Mouse (Mus musculus): ENCODE data around the gene Rhox2h. TPM values are rescaled to one million over a fixed set of nuclear protein-coding genes. Genes with fewer than 3 reads are reported as not detected.
"Not testable (repeated sequence)": the region's sequence is repeated elsewhere in the genome, so short reads cannot be mapped to it uniquely, and the experiment has no call there.

The Rhox2h gene
- polyA plus RNA-seq (2012; ENCODE audit: insufficient read depth, low replicate concordance): not detected in 2 replicates

DNA sequence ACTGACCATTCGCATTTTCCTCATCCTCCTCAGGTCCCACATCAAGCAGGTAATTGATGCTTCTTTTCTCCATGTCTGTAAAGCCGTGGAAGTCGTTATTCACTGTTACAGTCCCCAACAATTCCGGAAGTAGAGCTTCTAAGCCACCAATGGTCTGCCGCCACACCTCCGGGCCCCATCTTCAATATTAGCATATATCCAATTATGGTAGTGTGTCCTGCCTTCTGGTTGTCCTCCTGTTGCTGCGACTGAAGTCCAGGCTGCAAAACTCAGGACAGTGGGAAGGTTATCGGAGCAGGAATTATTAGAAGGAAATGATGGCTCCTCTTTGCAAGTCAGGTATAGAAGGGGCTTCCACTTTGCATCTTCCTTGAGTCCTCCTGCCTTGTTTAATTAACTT is at the start of gene Rhox2h:
TSS of gene Rhox2h (minus strand) at position 101 of the 400 bp plus-strand sequence.
- not testable (repeated sequence) for H3K27me3 ChIP-seq (replicated peaks); H3K9me3 ChIP-seq; H3K4me3 ChIP-seq (replicated peaks); H3K36me3 ChIP-seq (replicated peaks; ENCODE audit: low read length); H3K4me1 ChIP-seq

DNA sequence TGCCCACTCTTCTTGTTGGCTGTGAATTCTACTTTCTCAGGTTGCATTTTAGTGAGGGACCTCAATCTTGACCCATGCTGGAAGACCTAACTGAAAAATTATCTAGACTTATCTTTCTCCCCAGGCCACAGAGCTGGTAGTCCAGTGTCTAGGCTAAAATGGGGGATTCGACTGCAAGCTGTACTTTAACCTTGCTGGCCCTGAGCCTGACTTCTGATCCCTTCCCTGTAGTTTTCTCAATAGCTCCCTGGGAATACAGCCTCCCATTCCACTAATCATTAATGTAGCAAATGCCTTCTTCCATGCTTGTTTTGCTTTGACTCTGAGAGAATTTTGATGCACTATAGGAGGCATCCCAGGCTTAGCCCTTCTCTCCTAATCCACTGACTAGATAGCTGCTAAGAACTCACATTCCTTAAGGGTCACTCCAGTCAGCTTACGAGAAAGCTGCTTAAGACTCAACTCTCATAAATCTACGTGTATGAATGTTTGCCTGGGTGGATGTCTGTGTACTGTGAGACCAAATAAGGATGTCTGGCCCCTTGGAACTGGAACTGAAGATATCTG is 28.8 kb upstream of the Rhox2h start:
- Histone ChIP-seq H3K4me1 (no peaks in the 10 kb centered on the region), H3K36me3 (replicated peaks; ENCODE audit: low read length) (no peaks in the 10 kb centered on the region), H3K9me3 (peaks cover 6% of the 10 kb centered on the region), H3K27me3 (replicated peaks) (peaks cover 14% of the 10 kb centered on the region), H3K4me3 (replicated peaks) (no peak overlapping the region)
- TF ChIP-seq FLI1 (IDR thresholded peaks at IDR 0.05; ENCODE audit: low read length) (no peak), GATA1 (IDR thresholded peaks at IDR 0.05; ENCODE audit: borderline replicate concordance, low read length) (no peak)

DNA sequence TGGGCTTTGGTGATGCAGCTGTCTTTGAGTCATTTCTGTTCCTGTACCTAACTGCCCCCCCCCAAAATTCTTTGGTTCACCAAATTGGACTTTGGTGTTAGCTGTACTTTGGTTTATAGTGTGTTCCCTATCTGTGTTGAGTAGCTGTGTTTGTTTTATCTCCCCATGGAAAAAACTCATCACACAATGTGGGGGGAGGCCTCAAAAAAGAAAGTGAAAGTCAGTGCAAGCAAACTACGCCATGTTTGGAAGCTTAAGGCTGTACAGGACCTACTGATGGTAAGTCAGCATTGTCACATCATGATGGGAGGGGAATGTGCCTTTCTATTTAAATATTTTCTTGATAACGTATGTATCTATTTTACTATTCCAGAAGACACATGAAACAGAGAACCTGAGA is 19.2 kb upstream of the Rhox2h start:
- Histone ChIP-seq H3K27me3 (replicated peaks) (peaks cover 16% of the 10 kb centered on the region), H3K9me3 (no peaks in the 10 kb centered on the region), H3K4me1 (no peaks in the 10 kb centered on the region), H3K36me3 (replicated peaks; ENCODE audit: low read length) (no peaks in the 10 kb centered on the region), H3K4me3 (replicated peaks) (no peak overlapping the region)
- no peak for TF ChIP-seq GATA1 (IDR thresholded peaks at IDR 0.05; ENCODE audit: borderline replicate concordance, low read length)
- no peak for TF ChIP-seq FLI1 (IDR thresholded peaks at IDR 0.05; ENCODE audit: low read length)

DNA sequence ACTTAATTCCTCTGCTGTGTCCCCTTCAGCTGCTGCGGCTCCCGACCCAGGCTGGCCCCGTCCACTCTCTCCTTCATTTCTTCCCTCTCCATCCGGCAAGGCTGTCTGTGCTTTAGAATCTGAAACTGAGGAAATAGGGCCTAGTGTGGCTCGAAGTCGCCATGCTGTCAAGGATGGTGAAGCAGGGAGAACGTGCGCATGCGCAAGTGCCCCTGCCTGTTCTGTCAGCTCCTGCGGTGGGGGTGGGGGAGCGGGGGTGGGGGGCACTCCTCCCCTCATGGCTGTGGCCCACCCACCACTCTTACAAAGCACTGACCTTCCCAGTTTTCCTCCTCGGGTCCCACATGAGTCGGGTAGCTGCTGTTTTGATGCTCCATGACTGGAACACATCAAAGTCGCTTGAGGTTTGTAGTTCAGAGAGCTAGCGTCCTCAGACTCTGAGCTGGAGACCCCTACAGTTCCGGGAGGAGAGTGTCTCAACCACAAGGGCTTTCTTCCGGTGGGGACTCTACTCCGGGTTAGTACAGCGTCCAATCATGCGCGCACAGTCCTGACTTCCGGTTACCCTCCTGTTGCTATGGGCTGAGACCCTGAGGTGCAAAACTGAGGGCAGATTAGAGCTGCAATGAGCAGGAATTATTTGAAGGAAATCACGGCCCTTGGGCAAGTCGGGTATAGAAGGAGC is 10.1 kb upstream of the Rhox2h start:
- H3K27me3 ChIP-seq (replicated peaks): peaks cover 24% of the 10 kb centered on the region
- peaks cover 36% of the 10 kb centered on the region for H3K9me3 ChIP-seq
- no peaks in the 10 kb centered on the region for H3K4me1 ChIP-seq
- TF ChIP-seq GATA1 (IDR thresholded peaks at IDR 0.05; ENCODE audit: borderline replicate concordance, low read length) (no peak), FLI1 (IDR thresholded peaks at IDR 0.05; ENCODE audit: low read length) (no peak)
- no peak overlapping the region for H3K4me3 ChIP-seq (replicated peaks)
- H3K36me3 ChIP-seq (replicated peaks; ENCODE audit: low read length): no peaks in the 10 kb centered on the region

DNA sequence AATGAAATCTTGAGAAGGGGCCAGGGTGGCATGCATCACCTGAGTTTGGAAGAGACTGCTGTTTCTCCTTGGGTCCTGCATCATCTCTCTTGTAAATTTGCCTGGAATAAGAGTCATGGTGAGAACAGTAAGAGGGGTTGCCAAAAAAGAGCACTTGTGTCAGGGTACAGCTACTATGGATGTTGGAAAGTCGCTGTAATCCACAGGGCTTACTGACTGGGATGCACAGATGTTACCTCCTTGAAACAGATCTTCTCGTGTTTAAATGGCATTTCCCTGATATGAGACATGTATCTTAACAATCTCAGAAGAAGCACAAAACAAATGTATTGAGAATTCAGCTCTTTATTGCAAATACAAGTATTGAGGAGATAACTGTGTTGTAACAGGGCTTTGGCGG is 4.4 kb downstream of the Rhox2h start, which contains the start of gene Rhox3h:
TSS of gene Rhox3h (minus strand) at position 101 of the 400 bp plus-strand sequence.
- H3K36me3 ChIP-seq (replicated peaks; ENCODE audit: low read length); H3K9me3 ChIP-seq; H3K4me3 ChIP-seq (replicated peaks); H3K4me1 ChIP-seq; H3K27me3 ChIP-seq (replicated peaks): not testable (repeated sequence)

DNA sequence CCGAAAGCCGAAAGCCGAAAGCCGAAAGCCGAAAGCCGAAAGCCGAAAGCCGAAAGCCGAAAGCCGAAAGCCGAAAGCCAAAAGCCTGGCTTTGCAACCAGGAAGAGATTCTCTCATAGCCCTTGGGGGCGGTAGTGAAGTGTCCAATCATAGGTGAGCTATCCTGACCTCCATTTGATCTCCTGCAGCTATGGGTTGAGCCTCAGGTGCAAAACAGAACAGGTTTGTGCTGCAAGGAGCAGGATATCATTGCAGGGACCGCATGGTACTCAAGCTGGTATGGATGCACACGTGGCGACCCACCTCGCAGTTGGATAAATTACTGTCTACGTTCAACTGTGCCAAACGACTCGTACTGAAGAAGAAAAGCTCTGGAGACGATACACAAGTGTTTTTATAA is 21.9 kb downstream of the Rhox2h start, which contains the start of gene Rhox4g:
TSS of gene Rhox4g (minus strand) at position 101 of the 400 bp plus-strand sequence.
- H3K36me3 ChIP-seq (replicated peaks; ENCODE audit: low read length); H3K4me3 ChIP-seq (replicated peaks); H3K9me3 ChIP-seq; H3K4me1 ChIP-seq; H3K27me3 ChIP-seq (replicated peaks): not testable (repeated sequence)

DNA sequence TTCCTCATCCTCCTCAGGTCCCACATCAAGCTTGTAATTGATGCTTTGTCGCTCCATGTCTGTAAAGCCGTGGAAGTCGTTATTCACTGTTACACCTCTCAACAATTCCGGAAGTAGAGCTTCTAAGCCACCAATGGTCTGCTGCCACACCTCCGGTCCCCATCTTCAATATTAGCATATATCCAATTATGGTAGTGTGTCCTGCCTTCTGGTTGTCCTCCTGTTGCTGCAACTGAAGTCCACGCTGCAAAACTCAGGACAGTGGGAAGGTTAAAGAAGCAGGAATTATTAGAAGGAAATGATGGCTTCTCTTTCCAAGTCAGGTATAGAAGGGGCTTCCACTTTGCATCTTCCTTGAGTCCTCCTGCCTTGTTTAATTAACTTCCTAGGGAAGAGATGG is 29.7 kb downstream of the Rhox2h start, which contains the start of gene Rhox2g:
TSS of gene Rhox2g (minus strand) at position 101 of the 400 bp plus-strand sequence.
- H3K4me1 ChIP-seq; H3K27me3 ChIP-seq (replicated peaks); H3K4me3 ChIP-seq (replicated peaks); H3K36me3 ChIP-seq (replicated peaks; ENCODE audit: low read length); H3K9me3 ChIP-seq: not testable (repeated sequence)

DNA sequence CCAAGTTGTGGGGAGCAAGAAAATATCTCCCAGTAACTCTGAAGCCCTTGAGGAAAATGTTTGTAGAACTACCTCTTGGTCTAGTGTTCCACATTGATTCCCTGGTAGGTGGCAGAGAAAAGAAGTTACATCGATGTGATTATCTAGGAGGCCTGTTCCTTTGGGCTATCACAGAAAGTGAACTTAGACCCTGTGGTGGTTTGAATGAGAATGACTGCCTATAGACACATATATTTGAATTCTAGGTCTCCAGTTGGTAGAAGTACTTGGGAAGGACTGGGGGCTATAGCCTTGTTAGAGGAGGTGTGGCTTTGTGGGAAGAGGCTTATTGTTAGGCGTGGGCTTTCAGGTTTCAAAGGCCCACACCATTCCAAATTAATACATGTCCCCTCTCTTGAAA is 44.6 kb downstream of the Rhox2h start, which contains the start of gene Rhox3g:
TSS of gene Rhox3g (minus strand) at position 101 of the 400 bp plus-strand sequence.
- not testable (repeated sequence) for H3K36me3 ChIP-seq (replicated peaks; ENCODE audit: low read length); H3K4me1 ChIP-seq; H3K9me3 ChIP-seq; H3K27me3 ChIP-seq (replicated peaks); H3K4me3 ChIP-seq (replicated peaks)

Other genes with a start within 250 kb of the Rhox2h start
- gene Rhox4b, start 240.8 kb downstream of the Rhox2h start, polyA plus RNA-seq (2012; ENCODE audit: insufficient read depth, low replicate concordance): not detected in 2 replicates
- gene Rhox2c, start 219.6 kb downstream of the Rhox2h start, polyA plus RNA-seq (2012; ENCODE audit: insufficient read depth, low replicate concordance): not detected in 2 replicates
- gene Rhox3c, start 214.7 kb downstream of the Rhox2h start, polyA plus RNA-seq (2012; ENCODE audit: insufficient read depth, low replicate concordance): not detected in 2 replicates
- not detected in 2 replicates for gene Rhox4c, start 192.9 kb downstream of the Rhox2h start, polyA plus RNA-seq (2012; ENCODE audit: insufficient read depth, low replicate concordance)
- gene Rhox2d, start 179.8 kb downstream of the Rhox2h start, polyA plus RNA-seq (2012; ENCODE audit: insufficient read depth, low replicate concordance): not detected in 2 replicates
- gene Rhox4d, start 158.9 kb downstream of the Rhox2h start, polyA plus RNA-seq (2012; ENCODE audit: insufficient read depth, low replicate concordance): not detected in 2 replicates
- not detected in 2 replicates for gene Rhox2e, start 142.8 kb downstream of the Rhox2h start, polyA plus RNA-seq (2012; ENCODE audit: insufficient read depth, low replicate concordance)
- not detected in 2 replicates for gene Rhox3e, start 131.3 kb downstream of the Rhox2h start, polyA plus RNA-seq (2012; ENCODE audit: insufficient read depth, low replicate concordance)
- gene Rhox4e, start 115.9 kb downstream of the Rhox2h start, polyA plus RNA-seq (2012; ENCODE audit: insufficient read depth, low replicate concordance): 0.09 TPM in 1 of 2 replicates, not detected in the other
- gene Rhox2f, start 101.9 kb downstream of the Rhox2h start, polyA plus RNA-seq (2012; ENCODE audit: insufficient read depth, low replicate concordance): not detected in 2 replicates
- gene Rhox3f, start 92.3 kb downstream of the Rhox2h start, polyA plus RNA-seq (2012; ENCODE audit: insufficient read depth, low replicate concordance): not detected in 2 replicates
- gene Rhox4f, start 65.6 kb downstream of the Rhox2h start, polyA plus RNA-seq (2012; ENCODE audit: insufficient read depth, low replicate concordance): not detected in 2 replicates
- gene Rhox3g, start 44.7 kb downstream of the Rhox2h start, polyA plus RNA-seq (2012; ENCODE audit: insufficient read depth, low replicate concordance): not detected in 2 replicates
- not detected in 2 replicates for gene Rhox2g, start 29.8 kb downstream of the Rhox2h start, polyA plus RNA-seq (2012; ENCODE audit: insufficient read depth, low replicate concordance)
- not detected in 2 replicates for gene Rhox4g, start 21.9 kb downstream of the Rhox2h start, polyA plus RNA-seq (2012; ENCODE audit: insufficient read depth, low replicate concordance)
- gene Rhox3h, start 4.5 kb downstream of the Rhox2h start, polyA plus RNA-seq (2012; ENCODE audit: insufficient read depth, low replicate concordance): not detected in 2 replicates
- not detected in 2 replicates for gene Rhox5, start 131.6 kb upstream of the Rhox2h start, polyA plus RNA-seq (2012; ENCODE audit: insufficient read depth, low replicate concordance)
- not detected in 2 replicates for gene Rhox6, start 153.6 kb upstream of the Rhox2h start, polyA plus RNA-seq (2012; ENCODE audit: insufficient read depth, low replicate concordance)
- gene Rhox7a, start 158.4 kb upstream of the Rhox2h start, polyA plus RNA-seq (2012; ENCODE audit: insufficient read depth, low replicate concordance): not detected in 2 replicates
- not detected in 2 replicates for gene Rhox8, start 205.7 kb upstream of the Rhox2h start, polyA plus RNA-seq (2012; ENCODE audit: insufficient read depth, low replicate concordance)
- not detected in 2 replicates for gene Rhox7b, start 224.0 kb upstream of the Rhox2h start, polyA plus RNA-seq (2012; ENCODE audit: insufficient read depth, low replicate concordance)
- gene Rhox9, start 228.5 kb upstream of the Rhox2h start, polyA plus RNA-seq (2012; ENCODE audit: insufficient read depth, low replicate concordance): not detected in 2 replicates

Data from megakaryocyte, embryonic 14.5 days (primary cell).